Mouse (Mus musculus): ENCODE measurements at regions not wholly inside any gene's neighbourhood (a gene's known extent, or its start where the extent isn't known, plus 50 kb on each side); places are given as distances from the start of the nearest gene placed in this dataset.

DNA sequence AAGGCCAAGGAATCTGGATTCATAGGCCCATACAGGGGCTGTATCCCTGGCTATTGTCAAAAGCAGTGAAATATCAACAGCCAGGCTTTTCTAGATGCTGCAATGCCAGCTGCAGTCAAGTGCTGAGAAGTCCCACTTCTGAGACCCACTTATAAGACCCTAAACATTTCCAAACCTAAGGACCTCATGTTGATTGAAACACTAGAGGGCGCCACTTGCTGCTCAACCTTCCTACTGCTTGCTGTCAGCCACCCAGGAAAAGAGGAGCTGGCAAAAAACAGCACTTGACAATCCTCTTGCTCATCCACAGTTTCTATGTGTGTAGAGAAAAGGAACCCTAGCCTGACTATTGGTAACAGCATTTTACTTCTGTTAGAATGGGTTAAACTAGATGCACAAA, 68.2 kb upstream of the D16Ertd472e start:
- TF ChIP-seq CTCF (IDR thresholded peaks at IDR 0.05; ENCODE audit: borderline replicate concordance, insufficient read depth, low read depth, low read length), result no peak
- no peak for TF ChIP-seq POLR2A (IDR thresholded peaks at IDR 0.05; ENCODE audit: borderline replicate concordance, insufficient read depth, low read length)

Measured in cerebellum, adult 2 months (tissue).